Mouse (Mus musculus) cerebral cortex, adult 2 months (tissue): Measurements from ENCODE around the gene Ugt1a2.

Experiments used
- WGBS: fragments of 180-500 bp; shearing (Covaris S2); methylation state at CpG from one replicate; pipeline ENCODE4 v1.1.7; 2018; 5-methylcytosine and 5-hydroxymethylcytosine counted together

Ugt1a2 gene

DNA sequence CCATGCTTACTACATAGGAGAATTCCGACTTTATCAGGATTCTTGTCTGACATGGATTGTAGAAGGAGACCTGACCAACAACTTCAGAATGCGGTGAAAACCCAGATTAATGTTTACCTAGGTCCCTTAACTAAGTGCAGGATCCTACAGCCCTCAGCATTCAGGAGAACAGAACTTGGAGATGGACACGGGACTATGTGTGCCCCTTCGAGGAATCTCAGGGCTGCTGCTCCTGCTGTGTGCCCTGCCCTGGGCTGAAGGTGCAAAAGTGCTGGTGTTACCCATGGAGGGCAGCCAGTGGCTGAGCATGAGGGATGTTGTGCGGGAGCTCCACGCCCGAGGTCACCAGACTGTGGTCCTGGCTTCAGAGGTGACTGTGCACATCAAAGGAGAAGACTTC, at the start of gene Ugt1a2:
TSS of gene Ugt1a2 (plus strand) at position 146 of the 400 bp plus-strand sequence.
- WGBS, result 90% methylated on average over 7 of the region's 7 CpGs

- WGBS, result 79% methylated on average over 2 of the region's 2 CpGs
These were observed 42.0 kb upstream of the Ugt1a2 start for GRCm38 (mm10) chr1:88158430-88158829.

GRCm38 (mm10) chr1:88165711-88166110, 34.7 kb upstream of the Ugt1a2 start, which contains the start of gene Ugt1a5:
Gene Ugt1a5 (plus strand): TSS chr1:88166012.
- WGBS, result 85% methylated on average over 5 of the region's 5 CpGs

DNA sequence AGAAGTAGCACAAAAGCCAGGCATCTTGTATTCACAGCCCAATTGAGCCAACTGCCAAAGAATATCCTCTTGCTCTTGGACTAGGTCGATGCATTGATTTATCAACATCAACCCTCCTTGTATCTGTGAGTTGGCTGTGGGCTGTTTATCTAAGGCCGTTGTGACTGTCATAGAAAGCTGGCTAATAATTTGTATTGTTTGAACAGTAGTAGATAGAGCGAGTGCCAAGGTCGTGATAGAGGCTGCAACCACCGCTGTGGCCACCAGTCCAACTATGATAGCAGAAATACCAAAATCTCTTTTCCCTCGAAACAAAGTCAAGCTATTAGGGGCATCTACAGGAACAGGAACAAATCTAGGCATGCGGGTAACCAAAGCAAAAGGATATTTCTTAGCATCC, 28.2 kb upstream of the Ugt1a2 start:
- 86% methylated on average over 7 of the region's 7 CpGs for WGBS

- 92% methylated on average over 1 of the region's 1 CpGs for WGBS
These were observed 20.7 kb upstream of the Ugt1a2 start for GRCm38 (mm10) chr1:88179657-88180056.

- WGBS, result 93% methylated on average over 5 of the region's 5 CpGs
These were observed 14.0 kb upstream of the Ugt1a2 start for GRCm38 (mm10) chr1:88186325-88186935.

DNA sequence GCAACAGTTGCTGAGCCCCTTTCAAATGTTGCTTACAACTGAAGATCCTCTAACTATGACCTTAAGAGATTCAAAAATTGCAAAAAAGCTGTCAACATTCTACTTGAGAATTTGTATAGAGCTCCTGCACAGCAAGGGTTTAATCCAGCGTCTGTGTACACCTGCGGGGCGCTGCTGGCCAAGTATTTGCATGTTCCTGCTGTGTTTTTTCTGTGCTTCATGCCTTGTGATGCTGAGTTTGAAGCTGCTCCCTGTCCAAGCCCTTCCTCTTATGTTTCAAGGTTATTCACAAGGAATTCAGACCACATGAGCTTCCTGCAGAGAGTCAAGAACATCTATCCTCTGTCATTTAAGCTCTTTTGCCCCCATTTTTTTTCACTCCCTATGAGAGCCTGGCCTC, 8.3 kb upstream of the Ugt1a2 start:
- WGBS, result 78% methylated on average over 3 of the region's 3 CpGs

DNA sequence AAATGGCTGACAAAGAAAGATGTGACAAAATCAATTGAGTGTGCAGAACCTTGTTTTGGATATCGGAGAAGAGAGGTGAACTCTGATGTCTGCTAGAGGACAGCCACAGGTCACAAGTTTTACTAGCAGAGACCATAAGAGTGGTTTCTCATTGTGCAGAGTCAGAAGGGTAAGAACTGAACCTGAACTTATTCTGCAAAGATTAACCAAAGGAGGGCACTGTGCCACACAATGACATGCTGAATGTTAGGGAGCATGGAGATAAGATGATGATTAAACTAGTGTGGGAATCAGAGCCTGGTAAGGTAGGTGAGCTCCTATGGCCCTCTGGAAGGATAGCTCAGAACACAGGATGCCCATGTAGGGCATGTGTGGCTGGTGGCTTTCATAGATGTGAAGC, 4.7 kb upstream of the Ugt1a2 start:
- 97% methylated on average over 1 of the region's 1 CpGs for WGBS

DNA sequence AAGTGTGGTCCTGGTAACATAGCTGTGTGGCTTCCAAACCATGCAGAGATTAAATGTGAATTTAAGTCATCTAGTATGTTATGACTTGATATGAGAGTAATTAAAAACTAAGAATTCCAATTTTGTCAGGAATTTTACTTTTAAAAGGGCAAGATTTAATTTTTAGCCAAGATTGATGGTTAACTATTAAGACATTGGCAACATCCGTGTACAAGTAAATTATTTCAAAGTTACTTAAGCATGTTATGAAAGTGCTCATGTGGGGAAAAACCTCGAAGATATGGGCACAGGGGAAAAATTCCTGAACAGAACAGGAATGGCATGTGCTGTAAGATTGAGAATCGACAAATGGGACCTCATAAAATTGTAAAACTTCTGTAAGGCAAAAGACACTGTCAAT, 3.0 kb upstream of the Ugt1a2 start:
- WGBS, result 83% methylated on average over 3 of the region's 3 CpGs

- 84% methylated on average over 2 of the region's 2 CpGs for WGBS
These were observed 405 bp upstream of the Ugt1a2 start for GRCm38 (mm10) chr1:88199996-88200395.

DNA sequence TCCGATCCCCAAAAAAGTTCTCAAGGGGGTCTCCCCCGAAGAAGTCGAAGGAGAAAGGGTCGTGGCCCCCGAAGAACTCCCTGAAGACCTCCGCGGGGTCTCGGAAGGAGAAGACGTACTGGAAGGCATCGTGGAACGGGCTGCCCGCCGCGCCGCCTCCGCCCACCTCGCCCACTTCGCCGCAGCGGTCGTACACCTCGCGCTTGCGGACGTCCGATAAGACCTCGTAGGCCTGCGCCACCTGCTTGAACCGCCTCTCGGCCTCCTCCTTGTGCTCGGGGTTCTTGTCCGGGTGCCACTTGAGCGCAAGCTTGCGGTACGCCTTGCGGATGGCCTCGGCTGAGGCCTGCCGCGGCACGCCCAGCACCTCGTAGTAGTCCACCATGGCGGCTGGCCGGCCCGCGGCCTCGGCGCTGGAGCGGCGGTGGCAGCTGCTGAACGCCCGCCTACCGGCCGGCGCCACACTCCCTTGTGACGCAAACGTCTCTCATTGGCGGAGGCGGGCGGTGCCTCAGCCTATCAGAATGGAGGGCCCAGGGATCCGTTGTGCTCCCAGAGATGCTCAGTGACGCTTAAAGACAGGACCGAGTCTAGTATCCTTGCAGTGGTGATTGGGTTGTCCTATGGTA, 5.0 kb downstream of the Ugt1a2 start, which contains the start of gene Dnajb3:
TSS of gene Dnajb3 (minus strand) at position 489 of the 629 bp plus-strand sequence.
- WGBS, result 6% methylated on average over 62 of the region's 62 CpGs

DNA sequence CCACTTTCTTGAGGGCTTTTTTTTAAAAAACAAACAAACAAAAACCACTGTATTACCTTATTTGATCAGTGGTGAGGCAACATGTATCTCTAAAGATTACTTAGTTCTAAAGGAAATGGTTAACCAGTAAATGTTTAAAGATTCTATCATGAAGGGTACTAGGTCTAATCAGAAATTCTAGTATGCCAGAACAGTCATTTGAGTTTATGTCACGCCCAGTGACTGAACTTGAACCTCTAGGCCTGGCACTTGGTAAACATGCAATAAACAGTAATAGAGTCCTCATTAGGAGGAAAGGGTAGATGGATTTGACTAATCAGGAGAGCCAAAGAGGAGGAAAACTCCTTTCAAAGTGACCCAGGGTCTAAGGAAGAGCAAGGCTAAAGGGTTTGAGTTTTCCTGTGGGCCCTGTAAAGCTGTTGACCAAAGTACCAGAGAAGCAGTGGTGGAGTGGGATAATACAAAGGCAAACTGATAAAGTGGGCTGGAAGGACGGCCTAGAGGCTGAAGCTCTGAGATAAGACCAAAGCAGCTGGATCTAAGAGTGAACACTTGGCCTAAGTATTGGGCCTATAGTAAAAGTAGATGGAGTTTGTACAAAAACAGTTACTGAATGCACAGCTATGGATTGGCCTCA, 6.6 kb downstream of the Ugt1a2 start:
- WGBS, result 91% methylated on average over 2 of the region's 2 CpGs

GRCm38 (mm10) chr1:88211812-88212211, 11.4 kb downstream of the Ugt1a2 start, which contains the start of gene Ugt1a1:
Gene Ugt1a1 (plus strand): TSS chr1:88211959.
- WGBS, result 68% methylated on average over 8 of the region's 8 CpGs

- 61% methylated on average over 8 of the region's 8 CpGs for WGBS
These were observed 12.1 kb downstream of the Ugt1a2 start for GRCm38 (mm10) chr1:88212341-88213045.

- WGBS, result 77% methylated on average over 1 of the region's 1 CpGs
These were observed 12.7 kb downstream of the Ugt1a2 start for GRCm38 (mm10) chr1:88213061-88213460.

GRCm38 (mm10) chr1:88213766-88214461, 13.5 kb downstream of the Ugt1a2 start:
- 77% methylated on average over 2 of the region's 2 CpGs for WGBS

DNA sequence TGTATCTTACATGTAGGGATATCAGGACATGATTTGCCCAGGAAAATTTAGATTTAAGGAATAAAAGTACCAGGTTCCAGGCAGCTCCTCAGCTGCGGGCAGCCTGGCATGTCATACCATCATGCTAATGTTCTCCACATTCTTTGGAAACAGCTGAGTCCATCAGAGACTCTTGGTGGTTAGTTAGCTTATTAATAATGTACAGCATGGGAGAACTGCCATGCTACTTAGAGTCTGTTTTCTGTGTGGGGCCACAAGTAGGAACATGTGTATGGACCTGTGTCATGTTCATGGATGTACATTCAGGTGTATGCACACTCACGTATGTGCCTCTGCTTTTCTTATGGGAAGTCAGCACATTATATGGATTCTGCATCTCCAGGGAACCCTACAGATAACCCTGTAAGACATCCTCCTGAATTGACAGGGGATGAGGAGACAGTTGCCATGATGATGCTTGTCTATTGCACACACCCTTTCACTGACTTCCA, 14.1 kb downstream of the Ugt1a2 start:
- 80% methylated on average over 2 of the region's 2 CpGs for WGBS

DNA sequence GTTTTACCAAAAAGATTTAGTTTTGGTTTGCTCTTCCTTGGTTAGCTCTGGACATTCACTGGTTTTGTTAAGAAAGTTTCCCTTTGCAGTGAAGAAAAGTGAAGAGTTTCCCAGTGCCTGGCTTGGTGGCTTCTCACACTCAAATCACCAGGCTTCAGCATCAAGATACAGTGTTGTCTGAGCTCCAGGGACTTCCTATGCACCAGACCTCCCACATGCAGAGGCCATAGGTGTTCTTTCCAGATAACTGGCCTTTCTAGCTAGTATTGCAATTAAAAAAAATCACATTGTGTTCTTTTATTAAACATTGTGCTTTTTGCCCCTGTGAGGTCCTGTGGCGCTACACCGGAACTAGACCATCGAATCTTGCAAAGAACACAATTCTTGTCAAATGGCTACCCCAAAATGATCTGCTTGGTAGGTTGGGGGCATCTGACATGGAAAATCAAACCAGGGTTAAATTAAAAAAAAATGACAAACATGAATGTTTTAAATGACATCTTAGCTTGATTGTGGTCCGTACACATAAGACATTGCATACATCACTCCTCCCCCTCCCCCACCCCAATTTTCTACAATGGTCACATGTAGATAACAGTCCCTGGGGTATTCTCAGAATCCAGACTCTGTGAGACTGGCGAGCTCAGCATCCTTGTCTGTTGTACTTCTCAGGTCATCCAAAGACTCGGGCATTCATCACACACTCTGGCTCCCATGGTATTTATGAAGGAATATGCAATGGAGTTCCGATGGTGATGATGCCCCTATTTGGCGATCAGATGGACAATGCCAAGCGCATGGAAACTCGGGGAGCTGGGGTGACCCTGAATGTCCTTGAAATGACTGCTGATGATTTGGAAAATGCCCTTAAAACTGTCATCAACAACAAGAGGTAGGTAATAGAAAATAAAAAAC, 15.3 kb downstream of the Ugt1a2 start:
- 72% methylated on average over 10 of the region's 10 CpGs for WGBS

GRCm38 (mm10) chr1:88216551-88216950, 16.1 kb downstream of the Ugt1a2 start:
- WGBS, result 53% methylated on average over 2 of the region's 2 CpGs

- 56% methylated on average over 2 of the region's 2 CpGs for WGBS
These were observed 16.7 kb downstream of the Ugt1a2 start for GRCm38 (mm10) chr1:88217144-88217543.
